In genomic region chr19:7606801-7607689, GRCm38 (mm10) we compare ENCODE assay signal across 10 mouse cellular contexts. TPM values are rescaled to one million over a fixed set of nuclear protein-coding genes. Genes with fewer than 3 reads are reported as not detected.
DNase-seq lines count a peak whose midpoint lies in the region; ATAC-seq and TF ChIP-seq lines count a peak whose summit lies in the region.
"Had no signal": no experiment of that assay in that cellular context is flagged by ENCODE, and none has a peak within 500 bp of the region (broad histone marks: within the 10 kb centered on the region; RNA-seq: fewer than 3 reads in every experiment).

TSS of gene Lgals12 (minus strand) at chr19:7607193.

- H3K4me3 ChIP-seq in heart, embryonic 16.5 days (ENCODE audit: low read length): peak within 1 kb of the TSS; percentile 41
- peak within 1 kb of the TSS; percentile 26 for H3K4me3 ChIP-seq in midbrain, embryonic 14.5 days (replicated peaks; ENCODE audit: low read depth, low read length)

- peak within 1 kb of the TSS; percentile 75 for H3K4me2 ChIP-seq in heart, embryonic 16.5 days (ENCODE audit: low read depth, low read length)
- peak within 1 kb of the TSS; percentile 62 for H3K4me2 ChIP-seq in midbrain, embryonic 14.5 days (ENCODE audit: low read length)

- peak within 1 kb of the TSS; percentile 65 for H3K9ac ChIP-seq in heart, embryonic 16.5 days (ENCODE audit: low read length)
- peak within 1 kb of the TSS; percentile 24; the same call in 1 of the 2 replicates for H3K9ac ChIP-seq in midbrain, embryonic 14.5 days (replicated peaks; ENCODE audit: low read length)

- peak; percentile 46; the same call in 1 of the 2 replicates for ATAC-seq in heart, embryonic 16.5 days (replicated peaks; ENCODE audit: extremely low read depth, insufficient read depth, low FRiP score)
- peak; percentile 32 for ATAC-seq in midbrain, embryonic 14.5 days (ENCODE audit: low FRiP score, low TSS enrichment)

- TF ChIP-seq POLR2A in brain, embryonic 14.5 days (IDR thresholded peaks at IDR 0.05; ENCODE audit: borderline replicate concordance, extremely low read depth, insufficient read depth, insufficient read length, poor library complexity, severe bottlenecking): no peak

- WGBS in heart, embryonic 16.5 days: 7% methylated on average over 15 of the region's 15 CpGs
- WGBS in midbrain, embryonic 14.5 days: 6% methylated on average over 15 of the region's 15 CpGs

- peaks cover 24% of the 10 kb centered on the region for H3K4me1 ChIP-seq in heart, embryonic 16.5 days (ENCODE audit: control insufficient read depth, insufficient read depth, low read length)
- peaks cover 8% of the 10 kb centered on the region for H3K4me1 ChIP-seq in midbrain, embryonic 14.5 days (ENCODE audit: control insufficient read depth, insufficient read depth, low read length)

- DNase-seq in embryo, embryonic 10 days (ENCODE audit: low spot score): peak; percentile 18
- no peak for DNase-seq in embryo, embryonic 9.5 days (ENCODE audit: extremely low spot score)
- peak; percentile 80 for DNase-seq in brain, embryonic 14.5 days (ENCODE audit: low read depth)
- peak; percentile 71 for DNase-seq in left cerebral cortex, postnatal 4 days
- peak; percentile 54 for DNase-seq in midbrain, embryonic 14.5 days
- no peak for DNase-seq in urinary bladder, postnatal 4 days (ENCODE audit: low spot score in 2 of 2)
- DNase-seq in layer of hippocampus, adult 9-10 months (ENCODE audit: low spot score): no peak

- no peaks in the 10 kb centered on the region for H3K36me3 ChIP-seq in heart, embryonic 16.5 days (ENCODE audit: control insufficient read depth, insufficient read depth)
- no peaks in the 10 kb centered on the region for H3K36me3 ChIP-seq in midbrain, embryonic 14.5 days (ENCODE audit: control insufficient read depth, insufficient read depth, low read length)

- intact Hi-C loops in left cerebral cortex, postnatal 4 days (cut with DNase I): no loop called here

- peaks cover 7% of the 10 kb centered on the region for H3K27me3 ChIP-seq in heart, embryonic 16.5 days (ENCODE audit: control insufficient read depth, insufficient read depth, low read length)
- no peaks in the 10 kb centered on the region for H3K27me3 ChIP-seq in midbrain, embryonic 14.5 days (ENCODE audit: control insufficient read depth, insufficient read depth, low read length)

- H3K9me3 ChIP-seq in heart, embryonic 16.5 days (replicated peaks; ENCODE audit: control insufficient read depth, low read length): no peaks in the 10 kb centered on the region
- no peaks in the 10 kb centered on the region for H3K9me3 ChIP-seq in midbrain, embryonic 14.5 days (ENCODE audit: control insufficient read depth, low read length)

- H3K27ac ChIP-seq in heart, embryonic 16.5 days (ENCODE audit: low read length): peak within 1 kb of the TSS; percentile 29
- peak within 1 kb of the TSS; percentile 20; the same call in 1 of the 2 replicates for H3K27ac ChIP-seq in midbrain, embryonic 14.5 days (replicated peaks; ENCODE audit: low read depth, low read length)

- no peak for TF ChIP-seq CTCF in brain, embryonic 14.5 days (IDR thresholded peaks at IDR 0.05; ENCODE audit: borderline replicate concordance, extremely low read depth, insufficient read depth, insufficient read length)

RNA-seq across cellular contexts. Expression of gene Lgals12, which starts in this region (rescaled TPM):
- 0.68 and 0.72 TPM in 2 replicates for polyA plus RNA-seq in brain, embryonic 14.5 days (2012; rRNA removed)
- 0.20 and 0.21 TPM in 2 replicates for polyA plus RNA-seq in heart, embryonic 16.5 days (2015; fragmentation: Nextera tagmentation; extraction: Ambion mirVana)
- under 1 TPM; 0.38 to 0.64 TPM for total RNA-seq in left cerebral cortex, postnatal 4 days (2021)
- 0.11 and 0.29 TPM in 2 replicates for polyA plus RNA-seq in midbrain, embryonic 14.5 days (2014; fragmentation: Nextera tagmentation; extraction: Ambion mirVana)
- total RNA-seq: common myeloid progenitor, adult 5-6 weeks; neutrophil, adult 5-6 weeks had no signal

Comparison
In these comparisons a context has a peak if more than half of its experiments do, and no peak if none do; other contexts are left out.
1. Peak in DNase-seq in brain, embryonic 14.5 days; RNA of the gene not detected or under 1 TPM.
2. Peak in ATAC-seq, H3K4me3 ChIP-seq, H3K27ac ChIP-seq, H3K9ac ChIP-seq and H3K4me2 ChIP-seq in heart, embryonic 16.5 days; RNA of the gene not detected or under 1 TPM.
3. Peak in DNase-seq in left cerebral cortex, postnatal 4 days; RNA of the gene not detected or under 1 TPM.
4. Peak in DNase-seq, ATAC-seq, H3K4me3 ChIP-seq, H3K27ac ChIP-seq, H3K9ac ChIP-seq and H3K4me2 ChIP-seq in midbrain, embryonic 14.5 days; RNA of the gene not detected or under 1 TPM.